Mouse (Mus musculus) brain, embryonic 14.5 days (tissue): ENCODE measurements around the gene Gm14496.

ENCODE experiments used
- CTCF ChIP-seq: fragments of 200-500 bp; IDR thresholded peaks from 2 replicates; pipeline ENCODE4 v1.5.1; 2012; ENCODE audit warnings: inconsistent platforms, mild to moderate bottlenecking, moderate library complexity, borderline replicate concordance; ENCODE audit not compliant: insufficient read depth, insufficient read length; ENCODE audit errors: extremely low read depth
- POLR2A ChIP-seq: fragments of 200-500 bp; IDR thresholded peaks from 2 replicates; pipeline ENCODE4 v1.6.1; 2012; ENCODE audit warnings: mild to moderate bottlenecking, inconsistent platforms, borderline replicate concordance; ENCODE audit not compliant: poor library complexity, insufficient read depth, insufficient read length, severe bottlenecking; ENCODE audit errors: extremely low read depth

- no peak for TF ChIP-seq POLR2A
- TF ChIP-seq CTCF, result no peak
Observed at GRCm38 (mm10) chr2:181968395-181968794, 22.5 kb upstream of the Gm14496 start.
